Mouse (Mus musculus) G1E (cell line): ENCODE results near the gene Cilp.

Experiments
- CTCF ChIP-seq: IDR thresholded peaks from 2 replicates; pipeline ENCODE4 v1.5.1; 2012; ENCODE audit warnings: low read depth, low read length, inconsistent platforms, mixed read lengths
- GATA2 ChIP-seq: IDR thresholded peaks from 2 replicates; pipeline ENCODE4 v1.6.1; 2012; ENCODE audit warnings: low read depth, low read length, inconsistent platforms, borderline replicate concordance

- TF ChIP-seq CTCF, result no peak
- no peak for TF ChIP-seq GATA2
Observed at GRCm38 (mm10) chr9:65322255-65322900, 57.4 kb downstream of the Cilp start.
